Mouse (Mus musculus): ENCODE data around the gene Hyal3. TPM values are rescaled to one million over a fixed set of nuclear protein-coding genes. Genes with fewer than 3 reads are reported as not detected.

The Hyal3 gene
- polyA plus RNA-seq, 1 experiment from 2014 or later: 1.3 TPM

DNA sequence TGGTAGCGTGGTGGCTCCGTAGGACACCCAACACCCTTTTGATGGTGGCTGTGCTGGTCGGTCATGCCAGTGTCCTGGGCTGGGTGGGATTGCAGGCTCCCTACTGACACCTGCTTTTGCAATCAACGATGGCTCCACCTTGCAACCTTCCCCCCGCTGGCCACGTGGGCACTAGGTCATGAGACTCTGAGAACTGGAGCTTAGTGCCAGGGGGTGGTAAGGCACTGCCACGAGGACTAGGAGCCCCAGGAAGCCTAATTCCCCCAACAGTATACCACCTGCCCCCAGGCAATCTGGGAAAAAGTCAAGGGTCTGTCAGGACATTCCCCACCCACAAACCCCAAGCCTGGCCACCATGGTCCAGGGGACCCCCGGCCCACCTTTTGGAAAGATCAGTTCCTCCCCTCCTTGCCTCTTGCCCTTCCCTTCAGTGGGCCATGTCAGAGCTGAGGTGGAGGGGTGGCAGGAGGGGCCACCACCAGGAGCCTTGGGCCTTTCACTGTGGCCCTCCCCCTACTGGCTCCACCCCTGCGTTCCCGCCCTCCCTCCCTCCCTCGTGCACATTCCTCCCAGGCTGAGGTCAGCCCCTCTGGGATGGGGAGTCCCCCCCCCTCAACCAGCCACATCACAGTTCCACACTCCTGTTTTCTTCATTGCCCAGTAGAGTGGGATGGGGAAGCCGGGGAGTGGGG, 28.3 kb downstream of the Hyal3 start, which contains the start of gene Sema3b:
TSS of gene Sema3b (minus strand) at position 489 of the 692 bp plus-strand sequence.
- ATAC-seq (ENCODE audit: low FRiP score, low TSS enrichment): no peak
- Histone ChIP-seq H3K4me2 (replicated peaks; ENCODE audit: low read depth) (no peak within 1 kb of the TSS), H3K27ac (replicated peaks) (peak within 1 kb of the TSS; percentile 53; the same call in 1 of the 2 replicates)

DNA sequence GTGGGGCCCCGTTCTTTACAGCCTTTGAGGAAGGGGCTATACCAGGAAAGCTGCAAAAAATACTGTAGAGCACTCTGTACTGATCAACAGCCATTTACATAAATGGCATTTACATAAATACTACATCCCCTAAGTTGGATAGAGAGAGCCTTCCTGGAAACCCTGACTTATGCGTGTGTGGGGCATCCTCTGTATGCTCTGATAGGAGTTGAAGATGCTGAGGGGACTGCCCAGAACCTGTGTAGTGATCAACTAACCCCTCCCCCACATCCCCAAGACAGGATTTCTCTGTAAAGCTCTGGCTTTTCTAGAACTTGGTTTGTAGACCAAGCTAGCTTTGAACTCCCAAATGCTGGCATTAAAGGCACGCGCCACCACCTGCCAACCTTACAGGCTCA, 28.8 kb downstream of the Hyal3 start:
- 77% methylated on average over 4 of the region's 4 CpGs for WGBS
- ATAC-seq (ENCODE audit: low FRiP score, low TSS enrichment) (no peak), DNase-seq (ENCODE audit: low spot score) (no peak)
- Histone ChIP-seq H3K27me3 (ENCODE audit: control insufficient read depth, insufficient read depth, low read length) (no peaks in the 10 kb centered on the region), H3K4me1 (replicated peaks; ENCODE audit: control insufficient read depth, insufficient read depth) (peaks cover 16% of the 10 kb centered on the region), H3K36me3 (ENCODE audit: control insufficient read depth, insufficient read depth, low read length) (no peaks in the 10 kb centered on the region), H3K9me3 (ENCODE audit: control insufficient read depth, low read length) (no peaks in the 10 kb centered on the region), H3K4me3 (ENCODE audit: low read depth, low read length) (no peak overlapping the region), H3K4me2 (replicated peaks; ENCODE audit: low read depth) (no peak overlapping the region), H3K27ac (replicated peaks) (no peak overlapping the region), H3K9ac (ENCODE audit: low read length) (no peak overlapping the region)
- TF ChIP-seq CTCF (IDR thresholded peaks at IDR 0.05; ENCODE audit: low read depth) (no peak), EP300 (optimal IDR thresholded peaks at IDR 0.05) (no peak)

More for the DNA sequence above, 28.3 kb downstream of the Hyal3 start, which contains the start of gene Sema3b:
- no peaks in the 10 kb centered on the region for H3K27me3 ChIP-seq (ENCODE audit: control insufficient read depth, insufficient read depth, low read length)
- no peaks in the 10 kb centered on the region for H3K36me3 ChIP-seq (ENCODE audit: control insufficient read depth, insufficient read depth, low read length)
- 47% methylated on average over 11 of the region's 12 CpGs for WGBS
- H3K9me3 ChIP-seq (ENCODE audit: control insufficient read depth, low read length): no peaks in the 10 kb centered on the region
- no peak within 1 kb of the TSS for H3K4me3 ChIP-seq (ENCODE audit: low read depth, low read length)
- peaks cover 16% of the 10 kb centered on the region for H3K4me1 ChIP-seq (replicated peaks; ENCODE audit: control insufficient read depth, insufficient read depth)
- DNase-seq (ENCODE audit: low spot score): peak; percentile 64
- TF ChIP-seq EP300 (optimal IDR thresholded peaks at IDR 0.05) (no peak), CTCF (IDR thresholded peaks at IDR 0.05; ENCODE audit: low read depth) (no peak)
- peak within 1 kb of the TSS; percentile 28 for H3K9ac ChIP-seq (ENCODE audit: low read length)

DNA sequence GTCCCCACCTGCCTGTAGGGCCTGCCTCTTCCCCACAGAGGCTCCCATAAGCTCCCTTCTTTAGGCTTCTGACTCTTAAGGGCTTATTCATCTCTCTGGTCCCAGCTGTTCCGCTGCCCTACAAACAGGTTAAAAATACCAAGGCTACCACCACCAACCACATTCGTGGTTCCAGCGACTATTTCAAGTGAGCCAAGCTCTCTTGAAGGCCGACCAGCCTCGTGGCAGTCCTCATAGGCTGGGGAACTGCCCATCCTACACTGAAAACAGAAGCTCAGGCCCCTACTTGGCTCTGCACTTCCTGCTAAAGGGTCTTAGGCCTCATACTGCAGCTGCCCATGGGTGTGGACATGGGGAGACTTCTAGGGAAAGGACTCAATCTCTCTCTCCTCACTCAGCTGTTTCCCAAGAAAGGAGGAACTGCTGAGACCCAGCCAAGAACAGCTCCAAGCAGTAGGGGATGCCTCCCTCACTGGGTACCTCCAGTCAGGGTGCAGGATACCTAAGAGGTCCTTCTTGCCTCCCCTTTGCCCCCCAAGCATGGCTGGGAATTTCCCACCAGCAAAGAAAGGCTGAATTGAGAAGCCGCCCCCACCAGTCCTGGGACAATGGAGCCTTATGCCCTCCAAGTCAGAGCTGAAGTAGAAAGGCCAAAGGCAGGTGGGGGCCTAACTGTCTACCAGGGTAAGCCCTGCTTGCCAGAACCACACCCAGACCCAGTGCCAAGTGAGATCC, 31.0 kb downstream of the Hyal3 start:
- H3K36me3 ChIP-seq (ENCODE audit: control insufficient read depth, insufficient read depth, low read length): peaks cover 17% of the 10 kb centered on the region
- ATAC-seq (ENCODE audit: low FRiP score, low TSS enrichment): no peak
- WGBS: 57% methylated on average over 6 of the region's 6 CpGs
- DNase-seq (ENCODE audit: low spot score): no peak
- TF ChIP-seq EP300 (optimal IDR thresholded peaks at IDR 0.05) (no peak), CTCF (IDR thresholded peaks at IDR 0.05; ENCODE audit: low read depth) (no peak)
- peak overlapping the region; percentile 72 for H3K9ac ChIP-seq (ENCODE audit: low read length)
- peak overlapping the region; percentile 96 for H3K27ac ChIP-seq (replicated peaks)
- peaks cover 16% of the 10 kb centered on the region for H3K4me1 ChIP-seq (replicated peaks; ENCODE audit: control insufficient read depth, insufficient read depth)
- no peaks in the 10 kb centered on the region for H3K9me3 ChIP-seq (ENCODE audit: control insufficient read depth, low read length)
- H3K4me3 ChIP-seq (ENCODE audit: low read depth, low read length): no peak overlapping the region
- H3K4me2 ChIP-seq (replicated peaks; ENCODE audit: low read depth): peak overlapping the region; percentile 74
- H3K27me3 ChIP-seq (ENCODE audit: control insufficient read depth, insufficient read depth, low read length): no peaks in the 10 kb centered on the region

DNA sequence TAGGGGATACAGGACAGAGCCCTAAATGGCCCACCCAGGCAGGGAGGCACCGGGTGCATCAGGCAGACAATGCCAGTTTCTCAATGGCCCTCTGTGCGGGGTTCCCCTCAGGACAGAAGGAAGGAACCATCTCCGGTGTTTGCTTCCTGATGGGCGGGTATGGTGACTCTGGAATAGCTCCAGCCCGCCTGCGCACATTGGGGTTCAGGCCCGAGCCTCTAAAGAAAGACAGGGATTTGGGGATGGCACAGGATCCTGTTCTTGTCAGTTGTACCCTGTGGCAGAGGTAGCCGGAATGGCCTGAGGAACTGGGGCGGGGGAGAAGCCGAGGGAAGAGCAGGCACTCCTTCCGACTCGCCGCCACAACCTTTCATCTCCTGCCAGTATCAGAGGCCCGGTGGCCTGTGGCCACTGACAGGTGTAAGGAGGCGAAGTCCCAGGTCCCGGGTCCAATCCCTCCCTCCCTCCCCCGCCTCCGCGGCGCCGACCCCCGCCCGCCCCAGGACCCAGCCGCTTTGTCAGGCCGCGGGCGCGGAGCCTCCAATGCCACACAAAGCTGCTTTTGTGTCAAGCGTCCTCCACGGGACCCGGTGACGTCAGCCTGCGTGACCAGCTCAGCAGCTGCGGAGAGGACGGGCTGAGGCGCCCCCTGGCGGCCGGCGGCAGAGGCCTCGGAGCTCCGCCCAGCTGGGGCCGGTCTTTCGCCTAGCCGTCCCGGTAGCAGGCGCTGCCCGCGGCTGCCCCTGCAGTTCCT, 31.8 kb downstream of the Hyal3 start:
- Histone ChIP-seq H3K27ac (replicated peaks) (peak overlapping the region; percentile 96), H3K9me3 (ENCODE audit: control insufficient read depth, low read length) (no peaks in the 10 kb centered on the region), H3K27me3 (ENCODE audit: control insufficient read depth, insufficient read depth, low read length) (no peaks in the 10 kb centered on the region), H3K4me2 (replicated peaks; ENCODE audit: low read depth) (peak overlapping the region; percentile 74), H3K9ac (ENCODE audit: low read length) (peak overlapping the region; percentile 72), H3K4me1 (replicated peaks; ENCODE audit: control insufficient read depth, insufficient read depth) (peaks cover 16% of the 10 kb centered on the region), H3K36me3 (ENCODE audit: control insufficient read depth, insufficient read depth, low read length) (peaks cover 22% of the 10 kb centered on the region), H3K4me3 (ENCODE audit: low read depth, low read length) (peak overlapping the region; percentile 37)
- peak; percentile 86 for TF ChIP-seq EP300 (optimal IDR thresholded peaks at IDR 0.05)
- TF ChIP-seq CTCF (IDR thresholded peaks at IDR 0.05; ENCODE audit: low read depth): peak; percentile 97
- WGBS: 6% methylated on average over 35 of the region's 48 CpGs
- peak; percentile 99 for DNase-seq (ENCODE audit: low spot score)
- peak; percentile 94 for ATAC-seq (ENCODE audit: low FRiP score, low TSS enrichment)

DNA sequence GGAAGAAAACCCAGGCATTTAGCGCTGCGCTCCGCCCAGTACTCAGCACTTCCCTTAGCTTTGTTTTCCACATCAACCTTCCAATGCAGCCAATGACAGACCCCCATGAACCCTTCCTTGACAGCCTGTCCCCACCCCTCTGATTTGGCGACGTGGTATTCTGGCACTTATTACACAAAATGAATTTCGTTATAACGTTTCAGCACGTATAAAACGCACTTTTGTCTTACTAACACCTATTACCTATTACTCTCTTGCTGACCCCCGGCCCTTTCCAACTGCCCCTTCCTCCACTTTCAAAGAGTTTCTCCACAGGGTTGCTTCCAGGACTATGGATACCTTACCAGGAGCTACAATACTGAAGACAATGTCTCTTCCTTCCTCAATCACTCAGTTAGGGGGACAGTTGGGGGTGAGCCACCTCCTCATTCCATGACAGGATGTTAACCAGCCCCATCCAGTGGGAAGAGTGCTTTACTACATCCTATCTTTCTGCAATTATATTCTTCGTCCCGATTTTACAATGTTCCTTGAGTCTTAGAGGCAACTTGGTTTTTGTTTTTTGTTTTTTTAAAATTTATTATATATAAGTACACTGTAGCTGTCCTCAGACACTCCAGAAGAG, 32.4 kb downstream of the Hyal3 start:
- H3K4me2 ChIP-seq (replicated peaks; ENCODE audit: low read depth): peak overlapping the region; percentile 74
- no peaks in the 10 kb centered on the region for H3K27me3 ChIP-seq (ENCODE audit: control insufficient read depth, insufficient read depth, low read length)
- 8% methylated on average over 12 of the region's 12 CpGs for WGBS
- TF ChIP-seq EP300 (optimal IDR thresholded peaks at IDR 0.05): peak; percentile 17
- peak; percentile 58 for TF ChIP-seq CTCF (IDR thresholded peaks at IDR 0.05; ENCODE audit: low read depth)
- H3K27ac ChIP-seq (replicated peaks): peak overlapping the region; percentile 96
- peak overlapping the region; percentile 37; the same call in 1 of the 2 replicates for H3K4me3 ChIP-seq (ENCODE audit: low read depth, low read length)
- H3K4me1 ChIP-seq (replicated peaks; ENCODE audit: control insufficient read depth, insufficient read depth): peaks cover 16% of the 10 kb centered on the region
- ATAC-seq (ENCODE audit: low FRiP score, low TSS enrichment) (peak; percentile 27; the same call in 1 of the 2 replicates), DNase-seq (ENCODE audit: low spot score) (no peak)
- no peaks in the 10 kb centered on the region for H3K9me3 ChIP-seq (ENCODE audit: control insufficient read depth, low read length)
- H3K9ac ChIP-seq (ENCODE audit: low read length): no peak overlapping the region
- peaks cover 22% of the 10 kb centered on the region for H3K36me3 ChIP-seq (ENCODE audit: control insufficient read depth, insufficient read depth, low read length)

All from stomach, postnatal 0 days (tissue).